Mouse (Mus musculus) MEL (cell line): ENCODE data around the gene Arid1b.

Experiments
- CTCF ChIP-seq, 3 experiments: IDR thresholded peaks in 2 of 3; conservative IDR thresholded peaks in 1 of 3; 2 replicates each; pipeline ENCODE4 v1.5.1; 2011 to 2012; ENCODE audit warnings: low read length in 3 of 3, low read depth in 2 of 3, mild to moderate bottlenecking in 2 of 3, improper control_type of control experiment in 1 of 3, inconsistent platforms in 1 of 3, mixed read lengths in 1 of 3, moderate library complexity in 1 of 3; ENCODE audit not compliant: control insufficient read depth in 1 of 3, insufficient read depth in 1 of 3, poor library complexity in 1 of 3, severe bottlenecking in 1 of 3
- EP300 ChIP-seq, 2 experiments: IDR thresholded peaks; 2 replicates each; pipeline ENCODE4 v1.6.1; 2011; ENCODE audit warnings: improper control_type of control experiment in 2 of 2, low read length in 2 of 2, low read depth in 1 of 2, mild to moderate bottlenecking in 1 of 2
- POLR2A ChIP-seq, 2 experiments: IDR thresholded peaks; 2 replicates each; pipeline ENCODE4 v1.6.1; 2011 to 2012; ENCODE audit warnings: low read length in 2 of 2, mild to moderate bottlenecking in 2 of 2, control low read depth in 1 of 2, improper control_type of control experiment in 1 of 2, low read depth in 1 of 2, moderate library complexity in 1 of 2; ENCODE audit not compliant: control insufficient read depth in 1 of 2, insufficient read depth in 1 of 2, poor library complexity in 1 of 2
- POLR2AphosphoS2 ChIP-seq: IDR thresholded peaks from 2 replicates; pipeline ENCODE4 v1.6.1; 2011; ENCODE audit warnings: low read length, improper control_type of control experiment
- SMC3 ChIP-seq: IDR thresholded peaks from 2 replicates; pipeline ENCODE4 v1.6.1; 2011; ENCODE audit warnings: low read depth, low read length, improper control_type of control experiment
- TAL1 ChIP-seq: IDR thresholded peaks from 2 replicates; pipeline ENCODE4 v1.6.1; 2012; ENCODE audit warnings: mild to moderate bottlenecking, inconsistent platforms, low read length, moderate library complexity, mixed read lengths
- ZKSCAN1 ChIP-seq: IDR thresholded peaks from 2 replicates; pipeline ENCODE4 v1.6.1; 2012; ENCODE audit warnings: low read depth, mild to moderate bottlenecking, inconsistent platforms, low read length, improper control_type of control experiment, moderate library complexity

GRCm38 (mm10) chr17:5153461-5153860 lies 159.3 kb downstream of the Arid1b start:
- TF ChIP-seq POLR2A (IDR thresholded peaks at IDR 0.05; ENCODE audit: control insufficient read depth in 1 of 2, insufficient read depth in 1 of 2, low read depth in 1 of 2, low read length in 2 of 2, poor library complexity in 1 of 2) (no peak), CTCF (IDR thresholded peaks at IDR 0.05 in 2 of 3, conservative IDR thresholded peaks at IDR 0.05 in 1 of 3; ENCODE audit: control insufficient read depth in 1 of 3, insufficient read depth in 1 of 3, low read depth in 2 of 3, low read length in 3 of 3, poor library complexity in 1 of 3, severe bottlenecking in 1 of 3) (no peak), ZKSCAN1 (no peak), SMC3 (no peak), TAL1 (no peak), EP300 (IDR thresholded peaks at IDR 0.05; ENCODE audit: low read depth in 1 of 2, low read length in 2 of 2) (no peak), POLR2AphosphoS2 (no peak)
